ENCODE assay signal across 8 mouse cellular contexts in genomic region chr13:97205052-97205701, GRCm38 (mm10). TPM values are rescaled to one million over a fixed set of nuclear protein-coding genes. Genes with fewer than 3 reads are reported as not detected.
A peak's percentile ranks its signal among the peaks of the same experiment; 100 is the strongest.
DNase-seq lines count a peak whose midpoint lies in the region; ATAC-seq lines count a peak whose summit lies in the region.

No protein-coding gene starts in this region.

- H3K27me3 ChIP-seq in lung, embryonic 16.5 days (ENCODE audit: control insufficient read depth, insufficient read depth, low read depth, low read length): no peaks in the 10 kb centered on the region

- H3K9ac ChIP-seq in lung, embryonic 16.5 days (ENCODE audit: low read length): peak overlapping the region; percentile 60

- peaks cover under 1% of the 10 kb centered on the region; the same call in 1 of the 2 replicates for H3K9me3 ChIP-seq in lung, embryonic 16.5 days (ENCODE audit: control insufficient read depth, low read length)

- ATAC-seq in hematopoietic stem cell, adult 5-6 weeks (replicated peaks in 1 of 2; ENCODE audit: insufficient read depth in 1 of 2, low FRiP score in 2 of 2, low TSS enrichment in 1 of 2, low read depth in 1 of 2, poor library complexity in 2 of 2, severe bottlenecking in 2 of 2): peak; percentile 75 to 77
- ATAC-seq in lung, embryonic 16.5 days (ENCODE audit: low read depth): peak; percentile 83

- peak; percentile 85 for DNase-seq in MEL-GATA-1-ER (ENCODE audit: extremely low read depth, low read depth)
- peak; percentile 77 for DNase-seq in cerebellum, adult 8-10 months
- DNase-seq in forelimb bud, embryonic 11.5 days (ENCODE audit: low read depth, low spot score): peak; percentile 83
- peak; percentile 81 for DNase-seq in layer of hippocampus, adult 9-10 months (ENCODE audit: low spot score)
- DNase-seq in ovary, postnatal 10 days (ENCODE audit: low spot score): peak; percentile 62
- DNase-seq in thymus, postnatal 10 days (ENCODE audit: low spot score in 2 of 2): peak; percentile 72 to 86

- H3K4me2 ChIP-seq in lung, embryonic 16.5 days (ENCODE audit: low read depth, low read length): peak overlapping the region; percentile 69

- peak overlapping the region; percentile 52 for H3K4me3 ChIP-seq in lung, embryonic 16.5 days (ENCODE audit: low read length)

- 6% methylated on average over 18 of the region's 18 CpGs for WGBS in lung, embryonic 16.5 days

- no peaks in the 10 kb centered on the region for H3K36me3 ChIP-seq in lung, embryonic 16.5 days (ENCODE audit: control insufficient read depth, insufficient read depth, low read length)

- H3K27ac ChIP-seq in lung, embryonic 16.5 days (ENCODE audit: low read length): peak overlapping the region; percentile 77

- H3K4me1 ChIP-seq in lung, embryonic 16.5 days (replicated peaks; ENCODE audit: control insufficient read depth, insufficient read depth, low read length): peaks cover 6% of the 10 kb centered on the region; the same call in 1 of the 2 replicates

RNA-seq across cellular contexts. Expression of gene Hexb, which starts 7.0 kb away (rescaled TPM):
- 36.3 and 44.5 TPM in 2 replicates for total RNA-seq in hematopoietic stem cell, adult 5-6 weeks (2017)
- 34.2 and 36.2 TPM in 2 replicates for polyA plus RNA-seq in lung, embryonic 16.5 days (2015; fragmentation: Nextera tagmentation; extraction: Ambion mirVana)

RNA-seq across cellular contexts. Expression of gene Enc1, which starts 35.7 kb away (rescaled TPM):
- total RNA-seq in hematopoietic stem cell, adult 5-6 weeks (2017): 4.5 and 5.5 TPM in 2 replicates
- polyA plus RNA-seq in lung, embryonic 16.5 days (2015; fragmentation: Nextera tagmentation; extraction: Ambion mirVana): 10.3 and 11.1 TPM in 2 replicates

Comparison
In these comparisons a context has a peak if more than half of its experiments do, and no peak if none do; other contexts are left out.
1. Peak in every context shown above with its lines: DNase-seq, ATAC-seq, H3K4me3 ChIP-seq and H3K27ac ChIP-seq.